18 mouse cellular contexts compared by ENCODE assay signal in the genomic region with DNA sequence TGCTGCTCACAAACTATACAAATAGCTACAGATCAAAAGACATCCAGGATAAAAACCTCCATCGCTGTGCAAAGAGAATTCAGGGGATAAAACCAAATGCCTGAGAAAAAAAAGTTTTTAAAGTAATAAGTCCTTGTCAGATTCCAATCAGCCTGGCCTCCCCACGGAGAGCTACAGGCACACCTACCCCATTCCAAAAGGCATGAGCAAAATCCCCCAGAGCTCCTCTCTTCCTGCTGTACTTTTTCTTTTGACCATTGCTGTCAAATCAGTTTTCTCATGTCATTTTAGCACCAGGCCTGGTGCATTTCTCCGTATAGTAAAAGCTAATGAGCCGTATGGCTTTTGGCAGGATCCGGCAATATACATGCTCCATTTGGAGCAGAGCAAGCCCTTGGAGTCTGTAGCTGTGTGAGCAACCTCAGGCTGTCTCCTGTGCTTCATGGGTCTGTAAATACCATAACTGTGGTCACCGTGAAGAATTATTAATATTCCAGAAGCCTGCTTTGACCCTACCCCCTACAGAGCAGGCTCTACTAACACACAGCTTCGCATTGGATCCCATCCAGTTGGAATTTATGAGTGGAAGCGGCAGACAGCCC.
DNase-seq lines count a peak whose midpoint lies in the region; ATAC-seq and TF ChIP-seq lines count a peak whose summit lies in the region.
"Had no signal": no experiment of that assay in that cellular context is flagged by ENCODE, and none has a peak within 500 bp of the region (broad histone marks: within the 10 kb centered on the region; RNA-seq: fewer than 3 reads in every experiment).

No protein-coding gene starts in this region.

- H3K9ac ChIP-seq in hindbrain, postnatal 0 days (replicated peaks; ENCODE audit: low read length) = no peak overlapping the region
- no peak overlapping the region for H3K9ac ChIP-seq in hindbrain, embryonic 12.5 days
- H3K9ac ChIP-seq in stomach, embryonic 15.5 days = no peak overlapping the region
- no peak overlapping the region for H3K9ac ChIP-seq in stomach, postnatal 0 days (ENCODE audit: low read length)
- H3K9ac ChIP-seq: heart, embryonic 13.5 days; limb, embryonic 12.5 days; midbrain, embryonic 12.5 days had no signal

- no peak overlapping the region for H3K4me3 ChIP-seq in hindbrain, postnatal 0 days (ENCODE audit: low read length)
- H3K4me3 ChIP-seq in hindbrain, embryonic 12.5 days = no peak overlapping the region
- H3K4me3 ChIP-seq in stomach, embryonic 15.5 days (replicated peaks) = no peak overlapping the region
- H3K4me3 ChIP-seq in stomach, postnatal 0 days (ENCODE audit: low read depth, low read length) = no peak overlapping the region
- H3K4me3 ChIP-seq: heart, embryonic 13.5 days; limb, embryonic 12.5 days; midbrain, embryonic 12.5 days had no signal

- H3K36me3 ChIP-seq in hindbrain, postnatal 0 days (ENCODE audit: insufficient read depth, low read length) = no peaks in the 10 kb centered on the region
- H3K36me3 ChIP-seq in hindbrain, embryonic 12.5 days = no peaks in the 10 kb centered on the region
- no peaks in the 10 kb centered on the region for H3K36me3 ChIP-seq in stomach, embryonic 15.5 days
- no peaks in the 10 kb centered on the region for H3K36me3 ChIP-seq in stomach, postnatal 0 days (ENCODE audit: control insufficient read depth, insufficient read depth, low read length)
- H3K36me3 ChIP-seq: heart, embryonic 13.5 days; limb, embryonic 12.5 days; midbrain, embryonic 12.5 days had no signal

- TF ChIP-seq EP300 in stomach, postnatal 0 days (optimal IDR thresholded peaks at IDR 0.05) = no peak

- no peak for TF ChIP-seq CTCF in hindbrain, postnatal 0 days (IDR thresholded peaks at IDR 0.05; ENCODE audit: low read depth)
- TF ChIP-seq CTCF in stomach, postnatal 0 days (IDR thresholded peaks at IDR 0.05; ENCODE audit: low read depth) = no peak

- 44% methylated on average over 8 of the region's 8 CpGs for WGBS in hindbrain, postnatal 0 days
- WGBS in hindbrain, embryonic 12.5 days = 70% methylated on average over 8 of the region's 8 CpGs
- 56% methylated on average over 8 of the region's 8 CpGs for WGBS in stomach, embryonic 15.5 days
- 65% methylated on average over 8 of the region's 8 CpGs for WGBS in stomach, postnatal 0 days

- H3K27me3 ChIP-seq in hindbrain, postnatal 0 days (ENCODE audit: insufficient read depth, low read length) = no peaks in the 10 kb centered on the region
- H3K27me3 ChIP-seq in hindbrain, embryonic 12.5 days = no peaks in the 10 kb centered on the region
- H3K27me3 ChIP-seq in stomach, embryonic 15.5 days (replicated peaks) = no peaks in the 10 kb centered on the region
- no peaks in the 10 kb centered on the region for H3K27me3 ChIP-seq in stomach, postnatal 0 days (ENCODE audit: control insufficient read depth, insufficient read depth, low read length)
- H3K27me3 ChIP-seq: CH12.LX; heart, embryonic 13.5 days; limb, embryonic 12.5 days; midbrain, embryonic 12.5 days had no signal

- H3K27ac ChIP-seq in hindbrain, postnatal 0 days = no peak overlapping the region
- H3K27ac ChIP-seq in hindbrain, embryonic 12.5 days = no peak overlapping the region
- H3K27ac ChIP-seq in stomach, embryonic 15.5 days = no peak overlapping the region
- no peak overlapping the region for H3K27ac ChIP-seq in stomach, postnatal 0 days (replicated peaks)
- H3K27ac ChIP-seq: heart, embryonic 13.5 days; limb, embryonic 12.5 days; midbrain, embryonic 12.5 days had no signal

- peak; percentile 82 for ATAC-seq in hindbrain, postnatal 0 days
- no peak for ATAC-seq in hindbrain, embryonic 12.5 days (ENCODE audit: low FRiP score)
- ATAC-seq in stomach, embryonic 15.5 days (ENCODE audit: insufficient read depth, low FRiP score, low read depth) = peak; percentile 18; the same call in 1 of the 2 replicates
- ATAC-seq in stomach, postnatal 0 days (ENCODE audit: low FRiP score, low TSS enrichment) = no peak
- ATAC-seq: intestine, embryonic 16.5 days had no signal

- no peaks in the 10 kb centered on the region for H3K4me1 ChIP-seq in hindbrain, postnatal 0 days (ENCODE audit: insufficient read depth, low read length)
- H3K4me1 ChIP-seq in hindbrain, embryonic 12.5 days = no peaks in the 10 kb centered on the region
- no peaks in the 10 kb centered on the region for H3K4me1 ChIP-seq in stomach, embryonic 15.5 days
- H3K4me1 ChIP-seq in stomach, postnatal 0 days (replicated peaks; ENCODE audit: control insufficient read depth, insufficient read depth) = no peaks in the 10 kb centered on the region
- H3K4me1 ChIP-seq: heart, embryonic 13.5 days; limb, embryonic 12.5 days; midbrain, embryonic 12.5 days had no signal

- no peak overlapping the region for H3K4me2 ChIP-seq in hindbrain, postnatal 0 days (ENCODE audit: low read depth, low read length)
- no peak overlapping the region for H3K4me2 ChIP-seq in hindbrain, embryonic 12.5 days (replicated peaks)
- H3K4me2 ChIP-seq in stomach, embryonic 15.5 days = no peak overlapping the region
- H3K4me2 ChIP-seq in stomach, postnatal 0 days (replicated peaks; ENCODE audit: low read depth) = no peak overlapping the region
- H3K4me2 ChIP-seq: heart, embryonic 13.5 days; limb, embryonic 12.5 days; midbrain, embryonic 12.5 days had no signal

- no peaks in the 10 kb centered on the region for H3K9me3 ChIP-seq in hindbrain, postnatal 0 days (ENCODE audit: low read length)
- H3K9me3 ChIP-seq in hindbrain, embryonic 12.5 days (replicated peaks) = no peaks in the 10 kb centered on the region
- no peaks in the 10 kb centered on the region for H3K9me3 ChIP-seq in stomach, embryonic 15.5 days
- no peaks in the 10 kb centered on the region for H3K9me3 ChIP-seq in stomach, postnatal 0 days (ENCODE audit: control insufficient read depth, low read length)
- H3K9me3 ChIP-seq: heart, embryonic 13.5 days; limb, embryonic 12.5 days; midbrain, embryonic 12.5 days had no signal

- DNase-seq in cerebellum, postnatal 25 days = peak; percentile 7 to 11
- no peak for DNase-seq in cerebellum, adult 8-10 months
- peak; percentile 72 for DNase-seq in hindbrain, postnatal 0 days (ENCODE audit: low spot score)
- no peak for DNase-seq in stomach, postnatal 0 days (ENCODE audit: low spot score)
- DNase-seq in left cerebral cortex, adult 11 months (ENCODE audit: low spot score) = no peak
- DNase-seq: adrenal gland, adult 8-10 months; cerebellum, adult 11-12 months; heart, adult 11 months; heart, postnatal 36 days; lung, postnatal 36 days; thymus, postnatal 36 days had no signal

Comparison
In these comparisons a context has a peak if more than half of its experiments do, and no peak if none do; other contexts are left out.
1. DNase-seq: peak in cerebellum, postnatal 25 days (2 of 2) and hindbrain, postnatal 0 days (single experiment); none in cerebellum, adult 8-10 months (single experiment), stomach, postnatal 0 days (single experiment) and left cerebral cortex, adult 11 months (single experiment).
2. ATAC-seq: peak in hindbrain, postnatal 0 days (single experiment) and stomach, embryonic 15.5 days (single experiment); none in hindbrain, embryonic 12.5 days (single experiment) and stomach, postnatal 0 days (single experiment).